Mouse (Mus musculus) ES-Bruce4 (cell line): ENCODE measurements around the gene Hbs1l. TPM values are rescaled to one million over a fixed set of nuclear protein-coding genes. Genes with fewer than 3 reads are reported as not detected.

ENCODE experiments used
- H3K27ac ChIP-seq: 2 replicates; pipeline ENCODE4 v1.5.1; 2012; ENCODE audit warnings: low read length, inconsistent platforms; ENCODE audit not compliant: insufficient read depth
- H3K27me3 ChIP-seq: 2 replicates; pipeline ENCODE4 v1.6.1; 2012; ENCODE audit warnings: mild to moderate bottlenecking, low read length, inconsistent platforms; ENCODE audit not compliant: control insufficient read depth, poor library complexity, insufficient read depth, severe bottlenecking
- H3K36me3 ChIP-seq: 2 replicates; pipeline ENCODE4 v1.6.1; 2012; ENCODE audit warnings: inconsistent platforms, mild to moderate bottlenecking, low read length, moderate library complexity; ENCODE audit not compliant: control insufficient read depth, poor library complexity, insufficient read depth, severe bottlenecking
- H3K4me1 ChIP-seq: one replicate; pipeline ENCODE4 v1.8.1; 2011; ENCODE audit warnings: low read length; ENCODE audit not compliant: control insufficient read depth, insufficient read depth
- H3K4me3 ChIP-seq: 2 replicates; pipeline ENCODE4 v1.5.1; 2011; ENCODE audit warnings: low read depth, mild to moderate bottlenecking, low read length
- H3K9ac ChIP-seq: 2 replicates; pipeline ENCODE4 v1.6.1; 2012; ENCODE audit warnings: low read depth, mild to moderate bottlenecking, inconsistent platforms; ENCODE audit not compliant: poor library complexity, severe bottlenecking
- H3K9me3 ChIP-seq: replicated peaks from 2 replicates; pipeline ENCODE4 v1.6.1; 2012; ENCODE audit warnings: mild to moderate bottlenecking, low read length, inconsistent platforms; ENCODE audit not compliant: control insufficient read depth, poor library complexity, insufficient read depth, severe bottlenecking
- CTCF ChIP-seq: IDR thresholded peaks from one replicate; pipeline ENCODE4 v1.8.1; 2011; ENCODE audit warnings: low read depth, low read length
- EP300 ChIP-seq: IDR thresholded peaks from 2 replicates; pipeline ENCODE4 v1.6.1; 2011; ENCODE audit warnings: low read depth, low read length; ENCODE audit not compliant: insufficient read depth
- POLR2A ChIP-seq: IDR thresholded peaks from one replicate; pipeline ENCODE4 v1.8.1; 2011; ENCODE audit warnings: low read length; ENCODE audit not compliant: insufficient read depth
- polyA plus RNA-seq: library from polyadenylated mRNA; stranded (reverse); fragments of >200 nt; gene quantifications from 2 replicates; pipeline ENCODE4 v1.2.4, GENCODE M21; 2011; ENCODE audit warnings: low read depth; ENCODE audit not compliant: missing spikeins, insufficient read depth, insufficient read length

Gene Hbs1l
- polyA plus RNA-seq, 1 experiment: 87.3 TPM

DNA sequence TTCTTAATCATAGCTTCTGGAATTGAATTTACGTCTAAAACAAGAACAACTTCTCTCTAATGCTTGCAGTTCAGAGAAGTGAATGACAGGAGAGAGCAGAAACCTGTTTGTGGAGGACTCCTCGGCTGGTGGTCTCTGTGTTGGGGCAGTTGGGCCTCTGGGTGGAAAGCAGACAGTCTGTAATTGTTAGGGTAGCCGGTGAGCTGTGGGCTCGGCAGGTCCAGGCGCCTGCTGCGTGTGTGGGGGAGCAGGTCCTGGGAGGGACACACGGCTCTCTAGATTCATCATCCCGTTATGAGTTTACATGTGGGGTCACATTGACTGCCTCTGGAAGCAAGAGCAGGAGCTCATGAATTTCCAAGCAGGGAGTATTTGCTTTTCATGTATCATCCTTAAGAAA is 103.8 kb downstream of the Hbs1l start:
- H3K27me3 ChIP-seq: no peaks in the 10 kb centered on the region; the same call in 1 of the 2 replicates
- no peaks in the 10 kb centered on the region for H3K9me3 ChIP-seq
- no peak overlapping the region for H3K27ac ChIP-seq
- TF ChIP-seq POLR2A: no peak
- TF ChIP-seq EP300: no peak
- no peak for TF ChIP-seq CTCF
- no peak overlapping the region for H3K4me3 ChIP-seq
- H3K9ac ChIP-seq: no peak overlapping the region
- no peaks in the 10 kb centered on the region for H3K4me1 ChIP-seq
- H3K36me3 ChIP-seq: no peaks in the 10 kb centered on the region

DNA sequence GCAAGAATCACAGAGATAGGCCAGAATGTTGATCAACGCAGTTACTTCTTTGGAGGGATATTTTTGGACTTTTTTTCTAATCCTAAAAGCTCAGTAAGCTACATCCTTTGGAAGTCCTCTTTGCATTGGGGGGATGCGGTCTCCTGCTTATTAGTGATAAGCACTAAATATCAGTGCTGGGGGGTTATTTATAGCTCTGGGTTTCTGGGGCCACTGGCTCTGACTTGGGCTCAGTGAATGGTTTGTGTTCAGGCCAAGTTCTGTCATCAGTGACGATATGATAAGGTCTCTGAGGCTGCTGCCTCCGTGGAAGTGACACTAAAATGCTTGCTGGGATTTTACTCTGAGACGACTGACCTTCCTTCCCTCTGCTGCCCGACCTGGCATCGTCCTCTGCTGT is 104.3 kb downstream of the Hbs1l start:
- Histone ChIP-seq H3K4me3 (no peak overlapping the region), H3K9me3 (no peaks in the 10 kb centered on the region), H3K9ac (no peak overlapping the region), H3K4me1 (no peaks in the 10 kb centered on the region), H3K27me3 (no peaks in the 10 kb centered on the region; the same call in 1 of the 2 replicates), H3K36me3 (no peaks in the 10 kb centered on the region), H3K27ac (no peak overlapping the region)
- TF ChIP-seq EP300: no peak
- TF ChIP-seq CTCF: no peak
- TF ChIP-seq POLR2A: no peak

DNA sequence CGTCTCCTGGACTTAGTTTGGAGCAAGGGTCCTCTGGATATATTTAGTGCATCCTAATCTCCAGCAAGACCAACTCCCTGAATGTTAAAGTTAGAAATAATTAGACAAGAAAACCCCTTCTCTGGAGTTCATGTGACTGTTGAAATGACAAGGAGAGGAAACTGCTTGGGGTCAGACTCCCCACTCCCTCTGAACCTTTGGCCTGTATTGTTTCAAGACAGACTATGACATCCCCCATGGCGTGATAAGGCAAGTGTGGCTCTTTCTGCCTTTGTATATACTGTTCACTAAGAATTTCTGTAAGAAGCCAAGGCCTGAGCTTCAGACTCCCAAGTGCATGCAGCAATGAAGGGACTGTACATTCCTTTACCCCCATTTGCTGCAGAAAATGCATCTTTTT is 104.7 kb downstream of the Hbs1l start:
- Histone ChIP-seq H3K36me3 (no peaks in the 10 kb centered on the region), H3K9me3 (no peaks in the 10 kb centered on the region), H3K9ac (no peak overlapping the region), H3K27ac (no peak overlapping the region), H3K4me3 (no peak overlapping the region), H3K27me3 (no peaks in the 10 kb centered on the region; the same call in 1 of the 2 replicates), H3K4me1 (no peaks in the 10 kb centered on the region)
- no peak for TF ChIP-seq POLR2A

DNA sequence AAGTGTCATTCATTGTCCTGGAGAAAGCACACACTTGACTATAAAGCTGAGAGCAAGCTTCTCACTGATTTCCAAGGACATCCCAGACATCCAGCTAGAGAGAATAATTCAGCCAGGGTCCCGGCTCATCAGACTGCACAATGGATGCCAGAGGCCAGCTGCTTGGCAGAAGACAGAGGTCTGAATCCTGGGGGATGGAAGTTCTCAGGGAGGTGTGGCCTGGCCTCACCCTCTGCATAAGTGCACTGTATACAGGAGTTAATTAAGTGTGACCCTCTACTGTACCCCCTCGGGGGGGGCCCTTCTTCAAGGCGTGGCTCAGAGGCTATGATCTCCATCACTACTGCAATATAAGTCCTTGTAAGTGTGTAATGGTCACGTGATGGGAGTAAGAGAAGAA is 105.5 kb downstream of the Hbs1l start:
- Histone ChIP-seq H3K36me3 (no peaks in the 10 kb centered on the region), H3K9ac (no peak overlapping the region), H3K4me1 (no peaks in the 10 kb centered on the region), H3K27me3 (no peaks in the 10 kb centered on the region; the same call in 1 of the 2 replicates), H3K4me3 (no peak overlapping the region), H3K9me3 (no peaks in the 10 kb centered on the region), H3K27ac (no peak overlapping the region)
- TF ChIP-seq EP300 (no peak), POLR2A (no peak), CTCF (no peak)

DNA sequence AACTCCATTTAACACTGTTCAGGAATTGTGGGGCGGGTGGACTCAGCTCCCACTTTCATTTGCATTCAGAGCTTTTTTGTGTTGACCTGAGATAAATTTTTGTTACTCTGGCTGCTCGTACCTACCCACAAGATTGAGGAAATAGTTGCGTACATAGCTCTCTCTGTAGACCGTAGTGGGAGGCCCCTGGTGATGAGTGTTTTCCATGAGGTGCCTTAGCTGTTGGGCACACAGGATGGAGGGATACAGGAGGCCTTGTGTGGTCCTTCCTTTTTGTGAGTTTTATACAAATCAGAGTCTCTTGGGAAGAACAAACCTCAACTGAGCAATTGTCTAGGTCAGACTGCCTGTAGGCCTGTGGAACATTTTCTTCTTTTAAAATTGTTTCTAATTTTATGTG is 109.0 kb downstream of the Hbs1l start:
- no peak overlapping the region for H3K27ac ChIP-seq
- H3K36me3 ChIP-seq: no peaks in the 10 kb centered on the region
- no peak for TF ChIP-seq EP300
- no peak for TF ChIP-seq POLR2A
- no peak for TF ChIP-seq CTCF
- no peaks in the 10 kb centered on the region for H3K4me1 ChIP-seq
- H3K4me3 ChIP-seq: no peak overlapping the region
- H3K27me3 ChIP-seq: no peaks in the 10 kb centered on the region
- no peaks in the 10 kb centered on the region for H3K9me3 ChIP-seq
- no peak overlapping the region for H3K9ac ChIP-seq

DNA sequence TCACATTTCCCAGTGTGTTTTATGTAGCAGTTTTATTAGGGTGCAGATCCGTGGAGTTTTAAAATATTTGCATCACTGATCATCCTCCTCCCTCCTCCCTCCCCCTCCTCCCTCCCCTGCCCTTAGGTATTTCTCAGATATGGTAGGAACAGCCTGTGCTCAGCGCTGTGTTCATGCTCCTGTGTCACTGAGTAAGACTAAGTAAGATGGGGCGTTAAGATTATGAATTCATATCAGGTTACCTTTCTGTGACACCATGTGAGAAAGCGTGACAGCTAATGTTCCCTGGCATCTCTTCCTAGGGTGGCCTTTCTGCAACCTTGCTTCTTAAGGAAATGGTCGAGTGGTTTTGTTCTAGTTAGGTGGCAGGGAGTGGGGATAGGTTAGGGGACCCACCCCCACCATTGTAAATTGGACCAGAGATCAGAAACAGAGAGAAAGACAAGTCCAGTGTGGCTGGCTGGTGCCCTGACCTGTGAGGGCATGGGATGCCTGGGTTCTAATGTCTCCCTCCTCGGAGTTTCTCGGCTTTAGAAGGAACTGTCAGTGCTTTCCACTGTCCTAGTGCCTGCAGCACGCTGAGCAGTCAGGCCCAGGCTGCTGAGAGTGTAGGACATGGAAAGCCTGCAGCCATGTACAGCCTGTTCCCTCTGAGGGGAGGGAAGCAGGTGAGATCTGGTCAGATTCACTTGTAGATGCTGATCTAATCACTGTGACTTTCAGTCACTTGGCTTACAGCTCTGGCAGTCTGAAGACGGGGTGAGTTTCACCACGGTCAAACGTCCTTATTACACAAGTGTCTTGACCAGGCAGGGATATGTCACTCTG is 110.1 kb downstream of the Hbs1l start:
- no peak overlapping the region for H3K27ac ChIP-seq
- H3K4me1 ChIP-seq: no peaks in the 10 kb centered on the region
- no peak for TF ChIP-seq EP300
- TF ChIP-seq CTCF: no peak
- TF ChIP-seq POLR2A: no peak
- H3K27me3 ChIP-seq: no peaks in the 10 kb centered on the region
- H3K9me3 ChIP-seq: no peaks in the 10 kb centered on the region
- H3K4me3 ChIP-seq: no peak overlapping the region
- no peak overlapping the region for H3K9ac ChIP-seq
- no peaks in the 10 kb centered on the region for H3K36me3 ChIP-seq
